Mouse (Mus musculus) cerebellum, adult 2 months (tissue): ENCODE data around the gene Sult6b1. TPM values are rescaled to one million over a fixed set of nuclear protein-coding genes. Genes with fewer than 3 reads are reported as not detected.
A peak's percentile ranks its signal among the peaks of the same experiment; 100 is the strongest.

Source experiments
- DNase-seq, 2 experiments: peaks; one replicate each; pipeline ENCODE4 v3.0.0; 2021
- H3K27ac ChIP-seq: fragments of 200-500 bp; 2 replicates; pipeline ENCODE4 v1.5.1; 2012; ENCODE audit warnings: low read length, control low read depth, inconsistent platforms; ENCODE audit not compliant: insufficient read depth
- H3K27me3 ChIP-seq: fragments of 200-500 bp; 2 replicates; pipeline ENCODE4 v1.6.1; 2012; ENCODE audit warnings: inconsistent platforms, mild to moderate bottlenecking, low read length, moderate library complexity; ENCODE audit not compliant: control insufficient read depth, insufficient read depth
- H3K4me1 ChIP-seq: fragments of 200-500 bp; 2 replicates; pipeline ENCODE4 v1.6.1; 2011; ENCODE audit warnings: low read length; ENCODE audit not compliant: control insufficient read depth, insufficient read depth
- H3K4me3 ChIP-seq: fragments of 200-500 bp; replicated peaks from 2 replicates; pipeline ENCODE3; 2011; ENCODE audit warnings: mild to moderate bottlenecking, low read depth, low read length, control low read depth; ENCODE audit not compliant: insufficient read depth
- CTCF ChIP-seq: fragments of 200-500 bp; IDR thresholded peaks from 2 replicates; pipeline ENCODE4 v1.5.1; 2011; ENCODE audit warnings: low read depth, mild to moderate bottlenecking, control low read depth, low read length, moderate library complexity, borderline replicate concordance; ENCODE audit not compliant: insufficient read depth
- POLR2A ChIP-seq: fragments of 200-500 bp; IDR thresholded peaks from 2 replicates; pipeline ENCODE4 v1.6.1; 2011; ENCODE audit warnings: low read length, control low read depth, borderline replicate concordance; ENCODE audit not compliant: insufficient read depth
- WGBS: fragments of 180-500 bp; shearing (Covaris S2); methylation state at CpG from one replicate; pipeline ENCODE4 v1.1.7; 2018; 5-methylcytosine and 5-hydroxymethylcytosine counted together
- polyA plus RNA-seq: library from polyadenylated mRNA; depleted of rRNA; stranded (reverse); fragments of >200 nt; gene quantifications from 2 replicates; pipeline ENCODE4 v1.2.3, GENCODE M21; 2012; rRNA removed

Sult6b1 gene
- polyA plus RNA-seq, 1 experiment: 0.20 TPM

DNA sequence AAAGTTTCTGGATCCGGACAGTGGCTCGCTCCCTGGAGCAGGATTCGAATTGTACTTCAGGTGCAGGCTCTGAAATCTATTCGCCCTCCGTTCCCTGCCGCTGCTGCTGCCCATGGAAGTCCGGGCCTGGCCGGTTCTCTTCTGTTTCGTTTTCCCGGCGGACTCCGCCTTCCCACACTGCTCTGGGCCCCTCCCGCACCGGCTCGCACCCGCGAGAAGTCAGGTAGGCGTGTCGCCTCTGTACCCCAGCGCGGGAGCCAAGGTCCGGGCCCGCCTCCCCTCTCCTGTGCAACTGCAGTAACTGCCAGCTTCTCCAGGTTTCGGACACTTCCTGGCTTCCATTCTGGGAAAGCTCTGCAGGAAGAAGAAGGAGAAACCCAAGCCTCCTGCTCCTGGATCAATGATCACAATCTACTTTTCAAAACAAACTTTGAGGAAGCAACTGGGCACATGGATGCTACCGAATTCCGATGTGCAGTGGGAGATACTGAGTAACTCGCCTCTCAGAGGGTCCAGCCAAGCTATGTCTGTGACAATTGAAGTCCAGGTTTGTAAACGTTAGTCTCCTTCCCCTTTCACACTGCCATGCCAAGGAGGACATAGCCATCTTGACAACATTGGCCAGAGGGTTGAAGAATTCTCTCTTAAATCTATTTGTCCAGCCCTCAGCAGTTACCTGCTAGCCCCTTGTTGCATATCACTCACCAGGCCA, 24.2 kb downstream of the Sult6b1 start, which contains the start of gene Eif2ak2:
Gene Eif2ak2 (minus strand): TSS at position 173 of the 712 bp plus-strand sequence.
- peak within 1 kb of the TSS; percentile 80 for H3K4me3 ChIP-seq
- DNase-seq: peak; percentile 60 to 63
- TF ChIP-seq CTCF (no peak), POLR2A (no peak)
- no peak within 1 kb of the TSS for H3K27ac ChIP-seq
- no peaks in the 10 kb centered on the region; the same call in 1 of the 2 replicates for H3K4me1 ChIP-seq
- no peaks in the 10 kb centered on the region for H3K27me3 ChIP-seq
- 1% methylated on average over 28 of the region's 28 CpGs for WGBS

DNA sequence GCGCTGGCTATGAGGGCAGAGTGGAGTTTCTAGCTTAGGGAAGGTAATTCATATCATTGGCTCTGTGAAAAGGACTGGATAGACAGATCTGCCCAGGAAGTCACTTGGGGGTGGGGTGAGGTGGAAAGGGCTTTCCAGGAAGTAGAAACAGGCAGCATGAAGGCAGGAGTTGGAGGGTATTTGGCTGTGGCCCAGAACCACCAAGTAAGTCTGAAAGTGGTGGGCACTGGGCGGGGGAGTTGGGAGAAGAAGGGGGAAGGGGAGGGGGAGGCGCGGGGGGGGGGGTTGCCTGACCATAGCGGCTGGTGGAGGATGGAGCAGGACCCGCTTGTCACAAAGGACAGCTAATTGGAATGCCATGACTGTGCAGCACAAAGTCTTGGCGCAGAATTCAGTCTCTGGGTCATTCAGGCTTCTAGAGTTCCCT, 24.9 kb downstream of the Sult6b1 start:
- no peaks in the 10 kb centered on the region for H3K27me3 ChIP-seq
- no peak overlapping the region for H3K27ac ChIP-seq
- TF ChIP-seq CTCF (no peak), POLR2A (no peak)
- WGBS: 11% methylated on average over 6 of the region's 7 CpGs
- H3K4me1 ChIP-seq: no peaks in the 10 kb centered on the region; the same call in 1 of the 2 replicates
- H3K4me3 ChIP-seq: peak overlapping the region; percentile 80
- peak in 1 of 2 experiments; percentile 8 for DNase-seq

DNA sequence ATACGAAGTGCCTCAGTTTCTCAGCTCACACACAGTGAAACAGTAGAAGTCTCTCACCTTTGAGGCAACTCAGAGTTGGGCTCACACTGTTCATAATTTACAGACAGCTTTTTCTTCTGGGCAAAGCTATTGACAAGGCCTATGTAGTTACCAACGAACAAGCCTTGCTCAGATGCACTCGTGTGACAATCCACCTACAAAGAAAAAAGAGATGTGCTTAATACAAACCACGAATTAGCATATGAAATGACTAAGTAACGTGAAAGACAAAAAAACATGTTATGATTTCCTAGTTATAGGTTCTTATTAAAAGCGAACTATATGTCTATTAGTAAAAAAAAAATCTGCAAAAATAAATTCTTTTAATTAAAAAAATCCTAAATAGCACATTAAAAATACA, 32.9 kb downstream of the Sult6b1 start:
- Histone ChIP-seq H3K27me3 (no peaks in the 10 kb centered on the region), H3K27ac (no peak overlapping the region), H3K4me1 (no peaks in the 10 kb centered on the region), H3K4me3 (no peak overlapping the region)
- no peak for DNase-seq
- TF ChIP-seq CTCF (no peak), POLR2A (no peak)
- 90% methylated on average over 6 of the region's 6 CpGs for WGBS

DNA sequence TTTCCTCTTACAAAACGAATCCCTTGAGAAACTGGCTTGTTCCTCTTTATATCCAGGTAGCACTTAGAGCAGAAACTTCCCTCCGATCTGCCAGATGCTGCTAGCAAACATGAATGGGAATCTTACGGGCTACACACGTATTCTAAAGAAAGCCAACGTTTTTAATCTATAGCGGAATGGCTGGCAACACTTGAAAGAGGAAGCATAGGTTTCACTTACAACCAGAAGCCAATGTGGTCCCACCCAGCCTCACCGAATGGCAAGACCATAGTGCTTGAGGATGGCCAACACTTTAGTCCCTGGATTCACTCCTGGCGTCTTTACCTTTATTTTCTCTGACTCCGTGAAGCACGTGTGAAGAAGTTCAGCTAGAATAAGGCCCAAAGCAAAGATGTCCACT, 50.5 kb downstream of the Sult6b1 start:
- TF ChIP-seq CTCF: no peak
- no peak for TF ChIP-seq POLR2A
- WGBS: 87% methylated on average over 10 of the region's 10 CpGs
- H3K27ac ChIP-seq: no peak overlapping the region
- H3K4me1 ChIP-seq: no peaks in the 10 kb centered on the region
- DNase-seq: no peak
- H3K4me3 ChIP-seq: no peak overlapping the region
- H3K27me3 ChIP-seq: no peaks in the 10 kb centered on the region

DNA sequence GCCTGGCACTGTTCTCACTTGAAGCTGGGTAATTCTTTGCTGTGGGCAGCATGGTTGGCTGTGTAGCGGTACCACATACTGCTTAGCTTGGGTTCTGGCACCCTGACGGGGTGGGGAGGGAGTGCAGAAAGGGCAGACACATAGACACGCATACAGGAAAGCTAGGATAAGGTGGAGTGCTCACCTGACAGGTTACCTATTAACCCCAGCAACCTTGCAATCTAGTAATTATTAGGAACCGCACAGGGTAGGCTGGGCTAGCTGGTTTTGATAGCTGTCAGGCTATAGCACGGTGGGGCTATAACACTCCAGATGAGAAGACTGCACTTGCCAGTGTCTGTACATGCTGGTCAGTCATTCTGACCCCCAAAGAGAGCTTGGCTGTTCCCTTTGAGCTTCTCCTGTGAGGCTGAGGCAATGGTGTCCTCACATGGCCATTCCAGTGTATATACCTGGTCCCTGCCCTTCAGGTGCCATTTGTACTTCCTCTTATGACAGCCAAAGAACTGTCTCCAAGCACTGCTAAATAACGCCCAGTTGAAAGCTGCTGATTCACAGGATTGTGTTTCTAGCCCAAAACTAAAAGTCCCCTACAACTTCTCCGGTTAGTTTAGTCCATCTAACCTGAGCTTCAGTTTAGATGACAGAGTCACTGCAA, 64.4 kb downstream of the Sult6b1 start:
- DNase-seq: no peak
- Histone ChIP-seq H3K27ac (no peak overlapping the region), H3K4me1 (no peaks in the 10 kb centered on the region), H3K4me3 (no peak overlapping the region), H3K27me3 (no peaks in the 10 kb centered on the region)
- 93% methylated on average over 7 of the region's 7 CpGs for WGBS
- TF ChIP-seq CTCF (no peak), POLR2A (no peak)

DNA sequence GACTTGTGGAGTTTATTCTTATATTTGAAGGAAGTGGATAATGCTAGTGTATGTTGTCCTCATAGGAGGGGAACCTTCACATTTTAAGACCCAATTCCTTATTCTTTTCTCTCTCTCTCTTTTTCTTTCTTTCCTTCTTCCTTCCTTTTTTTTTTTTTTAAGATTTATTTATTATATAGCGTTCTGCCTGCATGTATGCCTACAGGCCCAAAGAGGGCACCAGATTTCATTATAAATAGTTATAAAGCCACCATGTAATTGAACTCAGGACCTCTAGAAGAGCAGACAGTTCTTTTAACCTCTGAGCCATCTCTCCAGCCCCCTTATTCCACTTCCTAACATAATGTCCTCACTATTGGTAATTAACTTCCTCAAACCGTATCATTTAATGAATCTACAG, 70.7 kb downstream of the Sult6b1 start:
- 11% methylated on average over 2 of the region's 2 CpGs for WGBS
- DNase-seq: no peak
- no peaks in the 10 kb centered on the region for H3K27me3 ChIP-seq
- H3K4me1 ChIP-seq: no peaks in the 10 kb centered on the region; the same call in 1 of the 2 replicates
- TF ChIP-seq CTCF (0 out of 2 replicates have a peak, but pooled peaks have one; percentile 1), POLR2A (no peak)
- peak overlapping the region; percentile 41; the same call in 1 of the 2 replicates for H3K27ac ChIP-seq
- H3K4me3 ChIP-seq: peak overlapping the region; percentile 96

DNA sequence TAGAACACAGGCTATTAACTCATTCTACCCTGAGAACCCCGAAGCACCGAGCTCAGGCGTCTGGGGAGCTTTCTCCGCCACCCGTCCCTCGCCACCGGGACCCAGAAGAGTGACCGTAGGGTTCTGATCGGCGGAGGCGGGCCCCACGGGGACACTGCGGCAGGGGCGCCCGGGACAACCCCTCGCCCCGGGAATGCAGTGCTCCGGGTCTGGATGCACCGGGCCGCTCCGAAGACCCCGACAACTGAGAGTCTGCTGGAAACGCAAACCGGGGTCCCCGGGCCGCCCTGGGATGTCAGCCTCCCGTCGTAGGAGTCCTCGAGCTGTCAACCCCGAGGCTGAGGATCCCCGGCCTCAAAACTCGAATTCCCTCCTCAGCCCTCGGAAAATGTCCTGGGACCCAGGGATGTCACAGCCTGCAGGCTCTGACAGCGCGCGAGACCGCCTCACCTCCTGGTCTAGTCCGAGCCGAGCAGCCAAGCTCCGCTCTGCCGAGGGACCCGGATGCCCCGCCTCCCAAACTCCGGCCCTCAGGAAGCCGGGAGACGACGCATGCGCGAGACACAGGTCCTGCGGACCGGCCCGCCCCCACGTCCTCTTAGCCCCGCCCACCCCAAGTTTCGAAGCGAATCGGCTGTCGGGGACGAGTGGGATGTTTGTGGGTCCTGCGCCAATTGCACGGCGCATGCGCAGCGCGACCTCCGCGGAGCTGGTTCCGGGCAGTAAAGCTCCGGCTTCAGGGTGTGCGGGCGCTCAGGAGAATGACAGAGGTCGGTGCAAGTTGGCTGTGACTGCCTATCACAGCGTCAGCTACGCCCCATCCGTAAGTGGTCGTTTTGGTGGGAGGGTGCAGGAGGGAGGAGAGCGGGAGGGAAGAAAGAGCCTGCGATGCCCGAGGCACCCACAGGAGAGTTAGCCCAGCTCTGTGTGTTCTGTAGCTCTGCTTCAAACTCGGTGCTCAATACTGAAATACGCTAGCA, 71.6 kb downstream of the Sult6b1 start, which contains the start of the genes Heatr5b and Gpatch11:
Gene Heatr5b (minus strand): TSS at position 509 of the 980 bp plus-strand sequence.
Gene Gpatch11 (plus strand): TSS at position 712 of the 980 bp plus-strand sequence.
- Histone ChIP-seq H3K4me3 (peak within 1 kb of the TSS; percentile 96), H3K27me3 (no peaks in the 10 kb centered on the region), H3K4me1 (no peaks in the 10 kb centered on the region; the same call in 1 of the 2 replicates), H3K27ac (peak within 1 kb of the TSS; percentile 41)
- TF ChIP-seq POLR2A (peak; percentile 89), CTCF (no peak)
- WGBS: under 1% methylated on average over 81 of the region's 81 CpGs
- DNase-seq: peak; percentile 98

Other genes with a start within 250 kb of the Sult6b1 start
- gene Strn, start 169.8 kb downstream of the Sult6b1 start, polyA plus RNA-seq: 24.6 and 25.0 TPM in 2 replicates
- 36.0 and 39.2 TPM in 2 replicates for gene Heatr5b, start 71.6 kb downstream of the Sult6b1 start, polyA plus RNA-seq
- gene Gpatch11, start 71.4 kb downstream of the Sult6b1 start, polyA plus RNA-seq: 39.0 and 40.4 TPM in 2 replicates
- 2.7 and 2.9 TPM in 2 replicates for gene Eif2ak2, start 24.4 kb downstream of the Sult6b1 start, polyA plus RNA-seq
- gene Cebpzos, start 9.5 kb upstream of the Sult6b1 start, polyA plus RNA-seq: 49.3 and 53.4 TPM in 2 replicates
- 20.9 and 21.5 TPM in 2 replicates for gene Cebpz, start 30.1 kb upstream of the Sult6b1 start, polyA plus RNA-seq
- gene Ndufaf7, start 30.1 kb upstream of the Sult6b1 start, polyA plus RNA-seq: 45.3 and 46.7 TPM in 2 replicates
- 11.1 and 14.7 TPM in 2 replicates for gene Prkd3, start 113.8 kb upstream of the Sult6b1 start, polyA plus RNA-seq
- 8.7 and 10.1 TPM in 2 replicates for gene Qpct, start 144.9 kb upstream of the Sult6b1 start, polyA plus RNA-seq